Comparison of ENCODE assay signal across 8 mouse cellular contexts in genomic region chr15:93595746-93596145, GRCm38 (mm10). TPM values are rescaled to one million over a fixed set of nuclear protein-coding genes. Genes with fewer than 3 reads are reported as not detected.
DNase-seq lines count a peak whose midpoint lies in the region; ATAC-seq lines count a peak whose summit lies in the region.

TSS of gene Prickle1 (minus strand) at chr15:93595891.

- peak; percentile 91 for DNase-seq in CD4-positive, CD25-positive, alpha-beta regulatory T cell, adult 2 months (ENCODE audit: low read depth, low spot score)
- DNase-seq in forebrain, embryonic 10.5 days (ENCODE audit: extremely low spot score, low spot score): peak; percentile 80
- peak; percentile 95 for DNase-seq in kidney, postnatal 10 days
- peak; percentile 73 for DNase-seq in liver, embryonic 13.5 days
- DNase-seq in neural tube, embryonic 11.5 days (ENCODE audit: low spot score): peak; percentile 93

- H3K9ac ChIP-seq in heart, embryonic 14.5 days (ENCODE audit: low read length): peak within 1 kb of the TSS; percentile 98
- peak within 1 kb of the TSS; percentile 92 for H3K9ac ChIP-seq in liver, embryonic 13.5 days
- peak within 1 kb of the TSS; percentile 90 for H3K9ac ChIP-seq in neural tube, embryonic 11.5 days (ENCODE audit: low read length)
- peak within 1 kb of the TSS; percentile 97 for H3K9ac ChIP-seq in stomach, embryonic 16.5 days (ENCODE audit: low read length)

- H3K4me1 ChIP-seq in brown adipose tissue, adult 24 weeks (ENCODE audit: control insufficient read depth, insufficient read depth, insufficient read length, low read length): peaks cover 4% of the 10 kb centered on the region; the same call in 1 of the 2 replicates
- peaks cover 51% of the 10 kb centered on the region for H3K4me1 ChIP-seq in forebrain, embryonic 10.5 days
- peaks cover 8 to 39% of the 10 kb centered on the region in 2 experiments for H3K4me1 ChIP-seq in heart, embryonic 14.5 days (ENCODE audit: control insufficient read depth in 2 of 2, insufficient read depth in 2 of 2, low read length in 2 of 2)
- H3K4me1 ChIP-seq in liver, embryonic 13.5 days (replicated peaks): peaks cover 51% of the 10 kb centered on the region
- H3K4me1 ChIP-seq in neural tube, embryonic 11.5 days (ENCODE audit: control insufficient read depth, insufficient read depth, low read length): peaks cover 11% of the 10 kb centered on the region; the same call in 1 of the 2 replicates
- peaks cover 13% of the 10 kb centered on the region for H3K4me1 ChIP-seq in stomach, embryonic 16.5 days (ENCODE audit: control insufficient read depth, insufficient read depth, low read length)

- no peaks in the 10 kb centered on the region for H3K36me3 ChIP-seq in forebrain, embryonic 10.5 days (replicated peaks)
- no peaks in the 10 kb centered on the region for H3K36me3 ChIP-seq in heart, embryonic 14.5 days (ENCODE audit: control insufficient read depth, insufficient read depth, low read length)
- H3K36me3 ChIP-seq in liver, embryonic 13.5 days: no peaks in the 10 kb centered on the region
- no peaks in the 10 kb centered on the region for H3K36me3 ChIP-seq in neural tube, embryonic 11.5 days (ENCODE audit: control insufficient read depth, insufficient read depth, low read length)
- H3K36me3 ChIP-seq in stomach, embryonic 16.5 days (ENCODE audit: control insufficient read depth, insufficient read depth, low read length): no peaks in the 10 kb centered on the region

- peak within 1 kb of the TSS; percentile 76 for H3K4me2 ChIP-seq in heart, embryonic 14.5 days (ENCODE audit: low read length)
- H3K4me2 ChIP-seq in liver, embryonic 13.5 days: peak within 1 kb of the TSS; percentile 98
- H3K4me2 ChIP-seq in neural tube, embryonic 11.5 days (ENCODE audit: low read depth): peak within 1 kb of the TSS; percentile 91
- peak within 1 kb of the TSS; percentile 69 for H3K4me2 ChIP-seq in stomach, embryonic 16.5 days (ENCODE audit: low read depth, low read length)

- no peak within 1 kb of the TSS for H3K27ac ChIP-seq in brown adipose tissue, adult 24 weeks (replicated peaks; ENCODE audit: low read depth, low read length)
- peak within 1 kb of the TSS; percentile 90 for H3K27ac ChIP-seq in forebrain, embryonic 10.5 days
- H3K27ac ChIP-seq in heart, embryonic 14.5 days (replicated peaks in 1 of 2; ENCODE audit: control insufficient read depth in 1 of 2, insufficient read depth in 1 of 2, low read depth in 2 of 2, low read length in 2 of 2): peak within 1 kb of the TSS; percentile 73 to 93
- H3K27ac ChIP-seq in liver, embryonic 13.5 days: peak within 1 kb of the TSS; percentile 74
- H3K27ac ChIP-seq in neural tube, embryonic 11.5 days (ENCODE audit: low read depth, low read length): peak within 1 kb of the TSS; percentile 88
- H3K27ac ChIP-seq in stomach, embryonic 16.5 days (ENCODE audit: low read length): peak within 1 kb of the TSS; percentile 90

- ATAC-seq in heart, embryonic 14.5 days (ENCODE audit: insufficient number of reproducible peaks, insufficient read depth, low FRiP score, low read depth): peak; percentile 87
- ATAC-seq in liver, embryonic 13.5 days (ENCODE audit: low read depth): peak; percentile 89
- ATAC-seq in neural tube, embryonic 11.5 days (ENCODE audit: insufficient read depth, low FRiP score, low TSS enrichment): peak; percentile 93
- peak; percentile 87 for ATAC-seq in stomach, embryonic 16.5 days (ENCODE audit: insufficient read depth, low FRiP score)

- 2% methylated on average over 60 of the region's 60 CpGs for WGBS in forebrain, embryonic 10.5 days
- under 1% methylated on average over 60 of the region's 60 CpGs for WGBS in heart, embryonic 14.5 days
- WGBS in liver, embryonic 13.5 days (ENCODE audit: insufficient replicate concordance): 0% methylated on average over 37 of the region's 60 CpGs
- 0% methylated on average over 58 of the region's 60 CpGs for WGBS in neural tube, embryonic 11.5 days
- WGBS in stomach, embryonic 16.5 days: under 1% methylated on average over 43 of the region's 60 CpGs

- no peaks in the 10 kb centered on the region for H3K9me3 ChIP-seq in forebrain, embryonic 10.5 days
- no peaks in the 10 kb centered on the region for H3K9me3 ChIP-seq in heart, embryonic 14.5 days (ENCODE audit: control insufficient read depth, low read length)
- H3K9me3 ChIP-seq in liver, embryonic 13.5 days (replicated peaks): no peaks in the 10 kb centered on the region
- no peaks in the 10 kb centered on the region for H3K9me3 ChIP-seq in neural tube, embryonic 11.5 days (ENCODE audit: control insufficient read depth, low read length)
- no peaks in the 10 kb centered on the region for H3K9me3 ChIP-seq in stomach, embryonic 16.5 days (replicated peaks; ENCODE audit: control insufficient read depth, low read length)

- H3K4me3 ChIP-seq in brown adipose tissue, adult 24 weeks (ENCODE audit: insufficient read depth, low read depth, low read length): peak within 1 kb of the TSS; percentile 85
- peak within 1 kb of the TSS; percentile 88 for H3K4me3 ChIP-seq in forebrain, embryonic 10.5 days
- peak within 1 kb of the TSS; percentile 74 to 95 for H3K4me3 ChIP-seq in heart, embryonic 14.5 days (ENCODE audit: control insufficient read depth in 1 of 2, insufficient read depth in 1 of 2, low read depth in 1 of 2, low read length in 2 of 2)
- H3K4me3 ChIP-seq in liver, embryonic 13.5 days (replicated peaks): peak within 1 kb of the TSS; percentile 88
- H3K4me3 ChIP-seq in neural tube, embryonic 11.5 days (ENCODE audit: low read depth, low read length): peak within 1 kb of the TSS; percentile 81
- peak within 1 kb of the TSS; percentile 90 for H3K4me3 ChIP-seq in stomach, embryonic 16.5 days (replicated peaks; ENCODE audit: low read length)

- peaks cover 53% of the 10 kb centered on the region for H3K27me3 ChIP-seq in forebrain, embryonic 10.5 days (ENCODE audit: poor library complexity, severe bottlenecking)
- no peaks in the 10 kb centered on the region for H3K27me3 ChIP-seq in heart, embryonic 14.5 days (ENCODE audit: control insufficient read depth, insufficient read depth, low read length)
- H3K27me3 ChIP-seq in liver, embryonic 13.5 days: 0 out of 2 replicates have a peak, but pooled peaks cover 5% of the 10 kb centered on the region
- no peaks in the 10 kb centered on the region for H3K27me3 ChIP-seq in neural tube, embryonic 11.5 days (ENCODE audit: control insufficient read depth, insufficient read depth, low read length)
- no peaks in the 10 kb centered on the region for H3K27me3 ChIP-seq in stomach, embryonic 16.5 days (ENCODE audit: control insufficient read depth, insufficient read depth, low read length)

RNA-seq across cellular contexts. Expression of gene Prickle1, which starts in this region (rescaled TPM):
- 2.0 and 2.4 TPM in 2 replicates for polyA plus RNA-seq in brown adipose tissue, adult 24 weeks (2012; ENCODE audit: insufficient read depth, insufficient read length, missing spikeins)
- polyA plus RNA-seq in forebrain, embryonic 10.5 days (2016; fragmentation: Nextera tagmentation; extraction: Ambion mirVana): 9.2 and 9.7 TPM in 2 replicates
- polyA plus RNA-seq in heart, embryonic 14.5 days (2014; fragmentation: Nextera tagmentation; extraction: Ambion mirVana): 40.4 and 40.6 TPM in 2 replicates
- polyA plus RNA-seq in liver, embryonic 13.5 days (2015; fragmentation: Nextera tagmentation; extraction: Ambion mirVana): 4.2 and 5.6 TPM in 2 replicates
- 19.9 and 21.8 TPM in 2 replicates for polyA plus RNA-seq in neural tube, embryonic 11.5 days (2014; fragmentation: Nextera tagmentation; extraction: Ambion mirVana)
- 20.2 and 21.7 TPM in 2 replicates for polyA plus RNA-seq in stomach, embryonic 16.5 days (2015; fragmentation: Nextera tagmentation; extraction: Ambion mirVana)
